Mouse (Mus musculus): ENCODE data around the gene Nfia. TPM values are rescaled to one million over a fixed set of nuclear protein-coding genes. Genes with fewer than 3 reads are reported as not detected.

The Nfia gene
- polyA plus RNA-seq, 1 experiment: 57.7 TPM

DNA sequence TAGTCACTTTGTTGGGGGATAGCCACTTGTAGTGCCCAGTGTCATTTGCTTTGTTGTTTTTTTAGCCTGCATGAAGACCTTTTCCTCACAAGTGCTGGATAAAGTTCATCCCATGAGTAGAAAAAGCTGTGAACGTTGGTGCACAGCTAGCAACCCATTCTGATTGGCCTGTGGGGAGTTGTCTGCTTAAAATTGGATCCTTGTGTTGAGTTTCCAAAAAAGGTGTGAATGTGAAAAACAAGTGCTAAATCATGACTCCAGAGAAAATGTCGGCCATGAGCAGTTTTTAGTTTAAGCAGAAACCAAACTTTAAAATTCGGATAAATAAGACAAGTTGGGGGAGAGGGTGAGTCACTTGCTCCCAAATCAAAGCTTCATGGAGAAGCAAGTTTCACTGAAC lies 259.3 kb downstream of the Nfia start:
- Histone ChIP-seq H3K4me3 (replicated peaks; ENCODE audit: extremely low read depth, low read depth, low read length) (no peak overlapping the region), H3K4me1 (ENCODE audit: control insufficient read depth, insufficient read depth, low read length) (no peaks in the 10 kb centered on the region)
- DNase-seq: no peak
- TF ChIP-seq POLR2A (IDR thresholded peaks at IDR 0.05; ENCODE audit: borderline replicate concordance, extremely low read depth, low read depth, low read length) (no peak), CTCF (IDR thresholded peaks at IDR 0.05; ENCODE audit: insufficient read depth, low read length) (no peak)
- WGBS: 67% methylated on average over 3 of the region's 3 CpGs

DNA sequence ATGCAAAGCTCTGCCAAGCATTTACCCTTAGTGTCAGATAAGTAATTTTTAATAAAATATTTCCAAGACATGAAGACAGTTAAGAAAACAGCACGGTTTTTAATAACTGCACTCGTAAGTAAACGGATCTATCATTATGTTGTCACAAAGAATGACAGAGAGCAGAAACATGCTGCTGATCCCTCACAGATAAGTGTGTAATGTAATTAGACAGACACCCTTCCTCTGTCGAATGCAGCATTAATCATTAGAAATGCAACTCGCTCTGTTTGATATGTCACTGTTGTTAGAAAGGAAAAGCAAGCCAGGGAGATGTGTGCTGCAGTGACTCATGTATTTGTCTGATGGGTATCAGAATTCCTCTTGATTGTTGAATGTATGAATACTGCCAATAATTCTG lies 259.8 kb downstream of the Nfia start:
- Histone ChIP-seq H3K4me3 (replicated peaks; ENCODE audit: extremely low read depth, low read depth, low read length) (no peak overlapping the region), H3K4me1 (ENCODE audit: control insufficient read depth, insufficient read depth, low read length) (no peaks in the 10 kb centered on the region)
- WGBS: 61% methylated on average over 5 of the region's 5 CpGs
- TF ChIP-seq CTCF (IDR thresholded peaks at IDR 0.05; ENCODE audit: insufficient read depth, low read length): no peak
- TF ChIP-seq POLR2A (IDR thresholded peaks at IDR 0.05; ENCODE audit: borderline replicate concordance, extremely low read depth, low read depth, low read length): no peak
- no peak for DNase-seq

DNA sequence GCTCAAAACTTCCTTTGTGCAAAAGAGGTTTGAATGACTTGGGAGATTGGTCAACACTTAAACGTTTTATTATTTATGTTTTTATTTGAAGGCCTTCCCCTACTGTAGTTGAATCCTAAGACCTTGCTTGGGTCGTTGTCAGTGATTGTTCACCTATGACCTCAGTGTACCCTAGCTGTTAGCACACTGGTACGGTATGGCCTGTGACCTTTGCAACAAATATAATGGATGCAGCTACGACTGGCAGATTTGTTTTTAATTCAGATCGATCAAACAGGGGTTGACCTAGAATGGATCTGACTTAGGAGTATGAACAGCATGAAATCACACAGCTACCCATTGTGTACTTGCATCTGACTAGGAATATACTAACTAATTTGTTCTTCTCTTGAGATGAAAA lies 266.6 kb downstream of the Nfia start:
- TF ChIP-seq POLR2A (IDR thresholded peaks at IDR 0.05; ENCODE audit: borderline replicate concordance, extremely low read depth, low read depth, low read length): no peak
- no peak for TF ChIP-seq CTCF (IDR thresholded peaks at IDR 0.05; ENCODE audit: insufficient read depth, low read length)
- H3K4me3 ChIP-seq (replicated peaks; ENCODE audit: extremely low read depth, low read depth, low read length): no peak overlapping the region
- no peak for DNase-seq
- no peaks in the 10 kb centered on the region for H3K4me1 ChIP-seq (ENCODE audit: control insufficient read depth, insufficient read depth, low read length)
- WGBS: 67% methylated on average over 5 of the region's 5 CpGs

DNA sequence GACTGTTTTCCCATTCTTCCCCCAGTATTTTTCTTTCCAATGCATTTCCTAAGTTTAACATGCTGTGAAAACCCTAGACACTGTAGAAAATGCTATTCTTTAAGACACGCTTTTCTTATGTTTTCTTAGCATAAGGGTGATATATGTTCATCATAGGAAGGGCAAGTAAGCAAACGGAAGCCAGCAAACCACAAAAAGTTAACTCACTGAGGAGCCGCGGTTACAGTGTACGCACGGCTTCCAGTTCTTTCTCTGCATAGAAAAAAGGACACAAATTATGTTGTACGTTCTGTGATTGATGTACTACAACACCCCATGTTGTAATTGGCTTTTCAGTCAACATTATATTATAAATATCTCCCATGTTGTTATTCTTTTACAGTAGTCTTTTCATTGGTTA lies 267.6 kb downstream of the Nfia start:
- TF ChIP-seq CTCF (IDR thresholded peaks at IDR 0.05; ENCODE audit: insufficient read depth, low read length): no peak
- TF ChIP-seq POLR2A (IDR thresholded peaks at IDR 0.05; ENCODE audit: borderline replicate concordance, extremely low read depth, low read depth, low read length): no peak
- no peaks in the 10 kb centered on the region for H3K4me1 ChIP-seq (ENCODE audit: control insufficient read depth, insufficient read depth, low read length)
- no peak for DNase-seq
- WGBS: 74% methylated on average over 7 of the region's 7 CpGs
- no peak overlapping the region for H3K4me3 ChIP-seq (replicated peaks; ENCODE audit: extremely low read depth, low read depth, low read length)

DNA sequence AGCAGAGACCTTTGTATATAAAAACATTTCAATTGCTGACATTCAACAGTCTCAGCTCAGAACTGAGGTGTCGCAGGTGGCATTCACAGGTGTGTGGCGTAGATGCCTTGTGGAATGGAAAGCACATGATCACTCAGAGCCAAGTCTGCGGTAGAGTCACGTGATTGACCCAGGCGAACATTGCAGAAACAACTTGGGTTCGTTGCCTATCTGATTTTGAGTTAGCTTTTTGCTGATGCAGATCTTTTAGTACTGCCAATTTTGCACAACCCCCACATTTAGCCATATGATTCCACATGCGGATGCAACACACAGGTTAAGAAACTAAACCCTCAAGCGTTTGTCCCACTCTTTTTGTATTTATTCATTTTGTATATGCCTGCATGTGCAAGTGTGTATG lies 272.1 kb downstream of the Nfia start:
- Histone ChIP-seq H3K4me1 (ENCODE audit: control insufficient read depth, insufficient read depth, low read length) (no peaks in the 10 kb centered on the region; the same call in 1 of the 2 replicates), H3K4me3 (replicated peaks; ENCODE audit: extremely low read depth, low read depth, low read length) (no peak overlapping the region)
- TF ChIP-seq POLR2A (IDR thresholded peaks at IDR 0.05; ENCODE audit: borderline replicate concordance, extremely low read depth, low read depth, low read length) (no peak), CTCF (IDR thresholded peaks at IDR 0.05; ENCODE audit: insufficient read depth, low read length) (no peak)
- DNase-seq: no peak
- WGBS: 87% methylated on average over 8 of the region's 8 CpGs

DNA sequence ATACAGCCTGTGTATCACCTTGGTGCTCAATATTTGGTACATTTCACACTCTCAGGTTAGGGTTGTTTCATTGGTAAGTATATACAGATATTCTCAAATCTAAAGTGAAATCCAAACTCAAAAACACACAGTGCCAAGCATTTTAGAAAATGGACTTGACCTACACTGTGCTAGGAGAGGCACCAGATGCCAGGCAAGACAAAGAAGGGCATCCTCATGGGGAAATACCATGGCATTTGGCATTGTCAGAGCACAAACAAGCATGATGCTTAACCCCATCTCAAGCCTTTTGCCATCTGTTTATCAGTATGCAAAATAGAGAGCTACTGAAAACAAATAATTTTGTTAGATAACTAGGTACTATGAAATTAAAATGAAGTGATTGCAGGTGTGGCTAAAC lies 274.8 kb downstream of the Nfia start:
- TF ChIP-seq CTCF (IDR thresholded peaks at IDR 0.05; ENCODE audit: insufficient read depth, low read length): no peak
- TF ChIP-seq POLR2A (IDR thresholded peaks at IDR 0.05; ENCODE audit: borderline replicate concordance, extremely low read depth, low read depth, low read length): no peak
- DNase-seq: no peak
- H3K4me3 ChIP-seq (replicated peaks; ENCODE audit: extremely low read depth, low read depth, low read length): no peak overlapping the region

DNA sequence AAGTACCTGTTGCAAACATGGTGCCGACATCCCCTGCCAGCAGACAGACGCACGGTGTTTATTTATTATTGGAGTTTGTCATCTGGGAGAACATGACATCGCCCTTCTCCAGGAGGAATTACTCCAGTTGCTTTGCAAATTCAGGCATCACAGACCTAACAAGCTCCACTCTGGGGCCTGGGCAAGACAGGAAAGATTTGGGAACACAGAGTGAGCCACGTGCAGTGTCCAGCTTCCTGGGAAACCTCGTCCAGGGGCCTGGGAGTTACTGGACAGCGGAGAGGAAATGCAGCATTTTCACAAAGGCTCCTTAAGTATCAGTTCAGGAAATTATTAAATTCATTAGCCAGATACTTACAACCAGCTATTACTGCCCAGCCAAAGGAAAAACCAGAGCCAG lies 277.1 kb downstream of the Nfia start:
- 38% methylated on average over 7 of the region's 7 CpGs for WGBS
- DNase-seq: no peak
- Histone ChIP-seq H3K4me1 (ENCODE audit: control insufficient read depth, insufficient read depth, low read length) (no peaks in the 10 kb centered on the region; the same call in 1 of the 2 replicates), H3K4me3 (replicated peaks; ENCODE audit: extremely low read depth, low read depth, low read length) (no peak overlapping the region)
- TF ChIP-seq POLR2A (IDR thresholded peaks at IDR 0.05; ENCODE audit: borderline replicate concordance, extremely low read depth, low read depth, low read length): no peak
- TF ChIP-seq CTCF (IDR thresholded peaks at IDR 0.05; ENCODE audit: insufficient read depth, low read length): no peak

More for the DNA sequence above, 274.8 kb downstream of the Nfia start:
- H3K4me1 ChIP-seq (ENCODE audit: control insufficient read depth, insufficient read depth, low read length): no peaks in the 10 kb centered on the region; the same call in 1 of the 2 replicates

DNA sequence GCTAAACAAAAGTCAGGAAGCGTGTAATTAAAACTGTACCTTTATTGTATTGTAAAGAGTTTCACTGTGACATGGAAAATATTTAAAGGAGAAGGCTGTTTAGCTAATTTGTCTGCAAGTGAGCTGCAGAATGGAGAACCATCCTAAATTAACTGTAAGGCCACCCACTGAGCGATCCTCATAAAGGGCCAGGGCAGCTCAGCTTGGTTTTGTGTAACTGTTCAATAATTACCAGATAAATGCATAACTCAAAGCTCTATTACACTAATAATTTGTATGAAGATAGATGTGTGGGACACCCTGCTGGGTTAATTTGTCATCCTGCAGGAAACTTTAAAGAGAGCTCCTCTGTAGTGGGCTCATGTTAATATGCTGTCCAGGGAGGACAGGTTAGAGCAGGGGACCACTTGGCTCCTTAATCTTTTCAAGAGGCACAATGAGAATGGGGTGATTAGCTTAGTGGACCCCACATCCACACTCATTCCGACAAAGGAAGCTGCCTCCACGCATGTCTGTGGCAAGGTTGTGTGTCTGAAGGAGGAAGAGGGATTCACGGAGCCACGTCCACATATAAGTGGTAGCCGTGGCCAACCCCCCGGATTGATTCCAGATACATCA lies 277.6 kb downstream of the Nfia start:
- no peak for DNase-seq
- no peak overlapping the region for H3K4me3 ChIP-seq (replicated peaks; ENCODE audit: extremely low read depth, low read depth, low read length)
- WGBS: 85% methylated on average over 8 of the region's 8 CpGs
- H3K4me1 ChIP-seq (ENCODE audit: control insufficient read depth, insufficient read depth, low read length): no peaks in the 10 kb centered on the region; the same call in 1 of the 2 replicates
- TF ChIP-seq CTCF (IDR thresholded peaks at IDR 0.05; ENCODE audit: insufficient read depth, low read length) (no peak), POLR2A (IDR thresholded peaks at IDR 0.05; ENCODE audit: borderline replicate concordance, extremely low read depth, low read depth, low read length) (no peak)

DNA sequence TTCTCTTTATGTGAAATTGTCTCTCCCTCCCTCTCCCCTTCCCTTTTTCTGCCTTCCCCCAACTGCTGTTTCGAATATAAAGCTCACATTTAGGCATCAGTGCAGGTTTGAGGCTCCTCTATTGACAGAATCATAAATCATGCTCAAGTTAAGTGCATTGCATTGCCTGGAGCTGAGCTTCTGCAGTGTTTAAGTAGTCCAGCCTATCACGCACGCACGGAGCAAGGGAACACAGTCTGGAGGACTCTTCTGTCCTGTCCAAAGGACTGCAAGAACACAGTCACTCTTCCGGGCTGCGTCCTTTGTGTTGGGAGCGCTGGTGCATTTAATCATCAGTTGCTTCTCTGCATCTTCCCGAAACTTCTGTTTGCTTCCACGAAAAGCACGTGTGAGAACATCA lies 278.2 kb downstream of the Nfia start:
- 76% methylated on average over 10 of the region's 10 CpGs for WGBS
- no peak for TF ChIP-seq CTCF (IDR thresholded peaks at IDR 0.05; ENCODE audit: insufficient read depth, low read length)
- TF ChIP-seq POLR2A (IDR thresholded peaks at IDR 0.05; ENCODE audit: borderline replicate concordance, extremely low read depth, low read depth, low read length): no peak
- DNase-seq: no peak
- H3K4me1 ChIP-seq (ENCODE audit: control insufficient read depth, insufficient read depth, low read length): no peaks in the 10 kb centered on the region; the same call in 1 of the 2 replicates
- no peak overlapping the region for H3K4me3 ChIP-seq (replicated peaks; ENCODE audit: extremely low read depth, low read depth, low read length)

DNA sequence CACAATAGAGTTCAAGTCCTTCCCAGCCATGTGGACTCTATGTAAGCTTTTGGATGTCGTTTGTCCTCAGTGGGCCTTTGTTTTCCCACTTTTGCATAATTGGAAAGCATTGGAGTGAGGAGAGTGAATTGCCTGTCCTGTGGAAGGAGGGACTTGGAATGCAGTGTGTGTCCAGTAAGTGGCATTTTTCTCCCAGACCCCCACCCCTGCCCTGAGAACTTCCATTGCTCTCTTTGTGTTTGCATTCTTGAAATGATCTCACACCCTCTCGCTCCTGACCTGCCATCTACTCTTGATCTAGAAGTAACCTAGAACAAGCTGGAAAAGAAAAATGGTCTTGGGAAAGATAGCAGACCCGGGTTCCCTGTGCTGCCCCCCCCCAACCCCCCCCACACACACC lies 278.8 kb downstream of the Nfia start:
- no peaks in the 10 kb centered on the region; the same call in 1 of the 2 replicates for H3K4me1 ChIP-seq (ENCODE audit: control insufficient read depth, insufficient read depth, low read length)
- TF ChIP-seq CTCF (IDR thresholded peaks at IDR 0.05; ENCODE audit: insufficient read depth, low read length): no peak
- TF ChIP-seq POLR2A (IDR thresholded peaks at IDR 0.05; ENCODE audit: borderline replicate concordance, extremely low read depth, low read depth, low read length): no peak
- 72% methylated on average over 3 of the region's 3 CpGs for WGBS
- no peak overlapping the region for H3K4me3 ChIP-seq (replicated peaks; ENCODE audit: extremely low read depth, low read depth, low read length)
- DNase-seq: no peak

Data from lung, adult 2 months (tissue).